Mouse (Mus musculus) cerebellum, postnatal 4 days (tissue): ENCODE measurements around the gene Gm6793.

Experiments used
- DNase-seq, 2 experiments: peaks; one replicate each; pipeline ENCODE4 v3.0.0; 2022; ENCODE audit warnings: low spot score in 2 of 2, mixed read lengths in 1 of 2

Gm6793 gene

GRCm38 (mm10) chr8:111984511-111984910, 30.3 kb downstream of the Gm6793 start:
- no peak for DNase-seq

DNA sequence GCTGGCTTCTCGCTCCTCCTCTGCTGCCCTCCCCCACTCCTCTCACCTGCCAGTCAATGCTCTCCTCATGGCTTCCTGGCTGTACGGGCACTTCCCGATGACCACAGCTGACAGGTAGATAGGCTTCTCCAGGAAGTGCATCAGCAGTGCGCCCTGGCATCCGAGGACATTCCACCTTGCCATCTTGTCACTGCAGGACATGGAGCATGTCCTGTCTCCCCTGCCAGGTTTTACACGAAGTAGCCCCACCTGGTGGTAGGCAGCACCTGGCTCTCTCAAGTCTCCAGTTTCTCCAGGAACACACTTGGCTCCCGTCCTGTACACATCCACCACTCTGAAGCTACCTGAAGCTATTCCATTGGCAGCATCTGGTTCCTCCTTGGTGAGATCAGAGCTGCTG, 32.7 kb downstream of the Gm6793 start:
- no peak for DNase-seq

DNA sequence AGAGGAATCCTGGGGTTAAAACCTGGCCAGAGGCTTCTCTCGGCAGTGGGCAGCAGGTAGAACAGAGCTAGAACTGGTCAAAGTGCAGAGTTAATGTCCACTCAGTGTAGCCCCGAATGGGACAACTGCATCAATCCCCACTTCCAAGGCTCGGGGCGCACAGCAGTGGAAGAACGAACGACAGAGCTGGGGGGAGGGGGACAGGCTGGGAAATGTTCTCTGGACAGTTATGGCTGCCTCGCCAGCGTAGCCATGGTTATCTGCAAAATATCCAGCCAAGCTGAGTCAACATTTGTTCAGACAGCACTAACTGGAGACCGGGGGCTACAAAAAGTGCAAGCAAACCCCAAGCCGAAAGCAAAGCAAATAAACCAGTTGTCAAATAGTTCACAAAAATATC, 36.7 kb downstream of the Gm6793 start:
- DNase-seq: no peak

DNA sequence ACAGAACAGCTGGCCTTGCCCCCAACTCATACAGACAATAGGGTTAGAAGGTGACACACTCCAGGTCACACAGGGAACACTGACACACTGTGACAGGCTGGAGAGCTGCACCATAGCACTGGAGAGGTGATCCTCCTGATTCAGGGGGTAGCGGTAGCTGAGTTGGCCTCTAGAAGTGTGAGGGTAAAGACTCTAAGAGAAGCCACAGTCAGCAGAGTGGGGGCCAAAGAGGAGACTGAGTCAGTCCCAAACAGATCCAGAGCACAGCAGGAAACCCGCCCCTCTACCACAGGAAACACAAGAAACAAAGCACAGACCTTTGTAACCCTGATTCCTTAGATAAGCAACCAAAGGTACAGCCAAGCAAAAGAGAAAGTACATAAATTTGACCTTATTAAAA, 38.5 kb downstream of the Gm6793 start:
- DNase-seq: no peak

DNA sequence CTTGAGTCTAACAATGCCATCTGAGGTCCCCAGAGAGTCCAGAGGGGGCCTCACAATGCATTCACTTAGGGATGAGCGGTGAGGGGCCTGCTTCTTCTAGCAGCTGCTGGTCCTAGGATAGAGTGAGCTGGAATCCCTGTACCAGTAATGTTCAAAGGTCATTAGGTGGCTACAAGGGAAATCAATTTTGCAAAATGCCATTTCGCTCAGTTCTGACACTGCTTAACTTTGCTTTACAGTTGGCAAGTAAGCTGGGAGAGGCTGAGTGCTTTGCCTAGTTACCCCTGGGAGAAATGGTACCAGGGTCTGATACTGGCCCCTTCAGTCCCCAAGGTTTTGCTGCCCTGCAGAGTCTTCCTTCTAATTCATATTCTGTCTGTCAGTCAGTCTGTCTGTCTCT, 39.1 kb downstream of the Gm6793 start:
- DNase-seq: no peak

DNA sequence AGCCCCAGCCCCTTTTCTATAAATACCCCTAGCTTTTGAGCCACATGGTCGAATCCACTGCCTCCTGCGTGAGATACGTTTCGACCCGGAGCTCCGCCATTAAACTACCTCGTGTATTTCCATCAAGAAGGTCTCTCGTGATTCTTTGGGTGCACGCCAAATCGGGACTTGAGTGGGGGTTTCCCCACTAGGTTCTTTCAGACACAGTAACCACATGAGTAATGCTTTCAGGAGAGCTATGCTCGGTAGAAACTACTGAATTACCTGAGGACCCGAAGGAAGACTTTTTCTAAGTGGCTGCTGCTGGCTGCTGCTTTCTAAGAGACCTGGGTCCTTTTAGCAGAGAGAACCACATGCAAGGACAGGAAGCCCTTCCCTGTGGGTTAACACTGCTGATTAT, 40.7 kb downstream of the Gm6793 start:
- no peak for DNase-seq

DNA sequence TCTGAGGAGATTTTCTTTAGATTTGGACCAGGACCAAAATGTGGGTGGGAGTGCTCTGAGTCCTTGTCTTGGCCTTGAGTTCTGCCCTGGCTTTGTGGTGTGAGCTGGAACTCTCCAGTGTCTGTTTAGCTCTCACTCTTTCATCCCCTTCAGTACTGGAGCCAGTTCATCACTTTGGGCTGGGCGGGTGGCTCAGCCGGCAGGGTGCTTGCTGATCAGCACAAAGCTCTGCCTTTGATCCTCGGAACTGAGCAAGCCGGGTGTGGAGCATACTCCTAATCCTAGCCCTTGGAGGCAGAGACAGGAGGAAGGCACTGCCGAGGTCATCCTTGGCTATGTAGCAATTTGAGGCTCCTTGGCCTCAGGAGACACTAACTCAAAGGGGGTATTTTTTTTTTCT, 45.8 kb downstream of the Gm6793 start:
- no peak for DNase-seq

GRCm38 (mm10) chr8:111968541-111968940, 46.3 kb downstream of the Gm6793 start:
- no peak for DNase-seq

- no peak for DNase-seq
Measured at GRCm38 (mm10) chr8:111967246-111967870, 47.5 kb downstream of the Gm6793 start.

- DNase-seq: no peak
Measured at GRCm38 (mm10) chr8:111964849-111965561, 49.8 kb downstream of the Gm6793 start.

DNA sequence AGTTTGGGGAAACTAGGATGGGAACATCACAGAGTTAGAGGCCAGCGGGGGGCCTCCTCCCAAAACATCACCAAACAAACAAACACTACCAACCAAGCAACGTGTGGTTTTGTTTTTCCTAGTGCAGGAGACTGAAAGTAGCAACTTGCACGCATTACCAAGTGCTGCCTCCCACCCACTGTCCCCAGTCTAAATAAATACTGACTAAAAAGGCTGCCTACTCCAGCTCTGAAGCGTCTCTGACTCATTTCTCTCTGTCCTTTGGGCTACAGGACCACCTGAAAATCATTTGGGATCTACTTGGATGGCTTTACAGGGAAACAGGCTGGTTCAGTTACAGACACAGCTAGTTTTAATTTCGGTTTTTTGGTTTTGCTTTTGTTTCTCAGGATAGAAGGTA, 50.5 kb downstream of the Gm6793 start:
- DNase-seq: no peak

DNA sequence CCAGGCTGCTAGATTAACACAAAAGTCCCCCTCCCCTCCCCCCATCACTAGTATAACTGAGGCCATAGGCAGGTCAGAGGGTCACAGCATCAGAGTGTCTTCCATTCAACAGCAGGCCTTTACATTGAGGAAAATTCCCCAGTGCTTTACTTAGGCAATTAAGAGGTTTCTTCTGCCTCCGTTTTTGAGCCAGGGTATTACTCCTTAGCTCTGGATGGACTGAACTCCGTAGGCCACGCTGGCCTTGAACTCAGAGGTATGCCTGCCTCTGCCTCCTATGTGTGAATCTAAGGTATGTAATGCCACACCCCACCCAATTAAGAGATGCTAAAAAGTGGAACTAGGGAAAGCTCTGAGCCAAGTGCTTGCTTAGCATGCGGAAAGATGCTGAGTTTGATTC, 51.3 kb downstream of the Gm6793 start:
- no peak for DNase-seq
